Mouse (Mus musculus): ENCODE measurements around the gene St3gal3. TPM values are rescaled to one million over a fixed set of nuclear protein-coding genes. Genes with fewer than 3 reads are reported as not detected.
A peak's percentile ranks its signal among the peaks of the same experiment; 100 is the strongest.

St3gal3 gene
- polyA plus RNA-seq, 1 experiment from 2014 or later, result 12.5 TPM

DNA sequence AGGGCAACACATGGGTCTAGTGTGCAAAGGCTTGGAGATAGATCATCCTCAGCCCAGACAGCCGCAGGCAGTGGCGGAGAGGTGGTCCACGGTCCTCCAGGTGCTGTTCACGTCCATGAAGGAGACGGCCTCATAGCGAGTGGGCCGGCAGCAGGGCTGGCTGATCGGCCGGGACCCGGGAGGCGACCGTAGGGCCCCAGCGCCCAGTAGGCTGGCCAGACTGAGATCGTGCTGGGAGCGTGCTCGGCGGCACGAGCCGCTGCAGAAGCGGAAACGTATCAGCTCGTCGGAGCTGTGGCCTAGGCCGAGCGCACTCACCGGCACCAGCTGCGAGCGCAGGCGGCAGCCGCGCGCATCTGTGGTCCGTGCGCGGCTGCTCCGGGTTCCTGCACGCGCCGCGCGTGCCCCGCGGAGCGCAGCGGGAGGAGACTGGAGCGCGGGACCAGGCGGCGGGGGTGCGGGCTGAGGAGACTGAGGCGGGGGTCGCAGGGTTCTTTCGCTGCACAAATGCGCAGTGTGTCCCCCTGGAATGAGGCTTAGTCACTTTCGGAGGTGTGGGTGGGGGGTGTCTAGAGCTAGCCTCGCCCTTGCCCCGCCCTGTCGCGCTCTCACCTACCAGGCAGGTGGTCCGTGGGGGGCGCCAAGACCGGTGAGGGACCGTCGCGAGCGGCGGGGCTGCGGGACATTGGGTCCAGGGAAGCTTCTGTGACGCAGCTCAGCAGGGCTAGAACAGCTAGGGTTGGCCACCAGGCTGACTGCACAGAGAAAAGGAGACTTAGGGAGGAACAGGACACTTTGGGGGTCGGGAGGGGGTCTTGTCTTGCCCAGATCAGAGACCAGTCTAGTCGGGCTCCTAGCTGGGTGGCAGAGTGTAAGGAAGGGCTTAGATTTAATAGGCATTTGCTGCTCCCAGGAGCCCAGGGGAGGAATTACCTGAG lies 207.9 kb downstream of the St3gal3 start:
- peaks cover 35% of the 10 kb centered on the region for H3K4me1 ChIP-seq (replicated peaks)
- H3K27me3 ChIP-seq, result peaks cover 76% of the 10 kb centered on the region

DNA sequence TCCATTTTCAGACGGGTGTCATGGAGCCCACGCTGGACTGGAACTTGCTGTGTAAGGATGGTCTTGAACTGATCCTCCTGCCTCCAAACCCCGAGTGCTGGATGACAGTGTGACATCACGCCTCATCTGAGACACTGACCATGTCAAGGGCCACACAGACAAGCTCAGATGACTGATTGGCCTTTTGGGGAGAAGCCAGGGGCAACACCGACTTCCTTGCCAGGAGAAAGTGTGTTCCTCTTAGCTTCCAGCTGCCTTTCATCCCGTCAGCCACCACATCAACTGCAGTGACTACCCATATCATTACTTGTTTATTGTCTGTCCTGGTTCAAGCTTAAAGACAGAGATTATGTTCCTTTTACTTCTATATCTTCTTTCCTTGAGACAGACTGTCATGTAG lies 209.8 kb downstream of the St3gal3 start:
- Histone ChIP-seq H3K4me3 (replicated peaks) (no peak overlapping the region), H3K9ac (replicated peaks) (no peak overlapping the region), H3K9me3 (no peaks in the 10 kb centered on the region), H3K4me1 (replicated peaks) (peaks cover 35% of the 10 kb centered on the region), H3K27me3 (peaks cover 68% of the 10 kb centered on the region), H3K27ac (no peak overlapping the region), H3K4me2 (replicated peaks) (no peak overlapping the region), H3K36me3 (no peaks in the 10 kb centered on the region)
- ATAC-seq, result no peak
- 71% methylated on average over 5 of the region's 6 CpGs for WGBS

More for the DNA sequence above, 207.9 kb downstream of the St3gal3 start:
- H3K36me3 ChIP-seq, result no peaks in the 10 kb centered on the region
- H3K9ac ChIP-seq (replicated peaks), result peak overlapping the region; percentile 70
- no peaks in the 10 kb centered on the region for H3K9me3 ChIP-seq
- peak; percentile 82 for ATAC-seq
- H3K4me2 ChIP-seq (replicated peaks), result peak overlapping the region; percentile 88
- no peak overlapping the region for H3K27ac ChIP-seq
- 1% methylated on average over 71 of the region's 71 CpGs for WGBS
- peak overlapping the region; percentile 50 for H3K4me3 ChIP-seq (replicated peaks)

DNA sequence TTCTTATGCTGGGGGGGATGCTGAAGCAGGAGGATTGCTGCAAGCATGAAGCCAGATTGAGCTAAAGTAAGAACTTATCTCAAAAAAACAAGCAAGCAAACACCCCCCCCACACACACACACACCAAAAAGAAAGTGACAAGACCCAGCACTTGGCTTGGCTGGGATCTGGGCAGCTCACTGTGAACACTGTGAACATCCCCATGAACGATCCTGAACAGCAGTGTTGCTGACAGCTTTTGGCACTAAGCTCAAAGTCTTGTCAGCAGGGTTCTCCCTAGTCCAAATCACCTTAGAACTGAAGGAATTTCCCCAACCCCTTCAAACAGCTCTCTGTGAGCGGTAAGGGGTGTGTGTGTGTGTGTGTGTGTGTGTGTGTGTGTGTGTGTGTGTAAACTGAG lies 211.3 kb downstream of the St3gal3 start:
- no peaks in the 10 kb centered on the region for H3K9me3 ChIP-seq
- no peak for ATAC-seq
- H3K27me3 ChIP-seq, result peaks cover 54% of the 10 kb centered on the region
- no peak overlapping the region for H3K4me3 ChIP-seq (replicated peaks)
- peaks cover 20% of the 10 kb centered on the region for H3K4me1 ChIP-seq (replicated peaks)
- H3K27ac ChIP-seq, result no peak overlapping the region
- no peak overlapping the region for H3K4me2 ChIP-seq (replicated peaks)
- no peaks in the 10 kb centered on the region for H3K36me3 ChIP-seq
- no peak overlapping the region for H3K9ac ChIP-seq (replicated peaks)
- WGBS, result 50% methylated on average over 2 of the region's 2 CpGs

DNA sequence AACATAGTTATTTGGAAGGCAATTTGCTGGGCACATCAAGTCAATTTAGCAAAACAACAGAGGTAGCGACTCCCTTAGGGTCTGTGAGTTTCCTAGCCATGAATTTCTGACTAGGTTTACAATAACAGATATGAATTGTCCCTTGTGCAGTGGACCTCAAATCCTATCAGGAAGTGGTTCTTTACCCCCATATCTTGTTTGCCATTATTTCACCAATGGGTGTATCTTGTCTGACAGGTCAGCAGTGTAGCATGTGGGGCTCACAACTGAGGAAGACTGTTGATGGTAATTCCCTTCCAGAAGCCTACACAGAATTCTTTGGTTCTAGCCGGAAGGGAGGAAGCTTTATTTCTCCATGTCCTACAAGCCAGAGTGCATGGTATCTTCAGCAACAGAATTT lies 213.4 kb downstream of the St3gal3 start:
- H3K4me2 ChIP-seq (replicated peaks), result no peak overlapping the region
- H3K4me1 ChIP-seq (replicated peaks), result peaks cover 2% of the 10 kb centered on the region
- no peak for ATAC-seq
- H3K9ac ChIP-seq (replicated peaks), result no peak overlapping the region
- H3K36me3 ChIP-seq, result no peaks in the 10 kb centered on the region
- H3K4me3 ChIP-seq (replicated peaks), result no peak overlapping the region
- H3K27ac ChIP-seq, result no peak overlapping the region
- no peaks in the 10 kb centered on the region for H3K9me3 ChIP-seq
- WGBS, result 93% methylated on average over 2 of the region's 2 CpGs
- H3K27me3 ChIP-seq, result peaks cover 33% of the 10 kb centered on the region

DNA sequence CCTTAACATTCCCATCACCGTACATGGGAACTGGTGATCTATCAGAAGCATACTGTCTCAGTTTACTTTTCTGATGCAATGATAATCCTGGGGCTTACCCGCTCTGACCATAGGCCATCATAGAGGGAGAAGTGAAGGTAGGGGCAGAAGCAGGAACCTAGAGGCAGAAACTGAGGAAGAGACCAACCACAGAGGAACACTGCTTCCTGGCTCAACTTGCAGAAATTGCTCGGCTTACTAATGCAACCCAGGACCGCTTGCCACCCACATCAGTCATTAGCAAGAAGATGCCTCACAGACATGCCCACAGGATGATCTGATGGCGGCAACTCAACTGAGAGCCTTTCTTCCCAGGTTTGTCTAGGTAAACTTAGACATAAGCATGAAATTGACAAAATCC lies 216.0 kb downstream of the St3gal3 start:
- Histone ChIP-seq H3K4me2 (replicated peaks) (no peak overlapping the region), H3K4me1 (replicated peaks) (peaks cover 14% of the 10 kb centered on the region), H3K36me3 (no peaks in the 10 kb centered on the region), H3K27me3 (peaks cover 8% of the 10 kb centered on the region; the same call in 1 of the 2 replicates), H3K27ac (no peak overlapping the region), H3K9me3 (no peaks in the 10 kb centered on the region), H3K4me3 (replicated peaks) (no peak overlapping the region), H3K9ac (replicated peaks) (no peak overlapping the region)
- WGBS, result 95% methylated on average over 5 of the region's 5 CpGs
- ATAC-seq, result no peak

DNA sequence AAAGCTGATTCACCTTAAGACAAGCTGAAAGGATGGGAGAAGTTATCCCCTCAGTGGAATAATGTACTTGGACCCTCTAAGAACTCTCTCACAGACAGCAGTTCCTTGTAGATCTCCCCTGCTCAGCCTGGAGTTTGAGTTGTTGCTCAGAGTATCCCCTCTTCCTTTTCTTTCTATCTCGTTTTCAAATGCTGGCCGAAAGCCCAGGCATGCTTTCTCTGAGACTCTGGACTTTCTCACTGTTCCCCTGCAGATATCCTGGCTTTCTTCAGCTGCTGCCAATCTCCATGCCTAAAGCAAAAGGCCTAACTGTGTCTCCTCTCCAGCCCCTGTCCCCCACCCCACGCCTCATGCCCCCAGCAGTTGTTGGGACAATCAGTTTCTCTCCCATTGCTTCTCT lies 216.5 kb downstream of the St3gal3 start:
- no peak overlapping the region for H3K9ac ChIP-seq (replicated peaks)
- no peaks in the 10 kb centered on the region for H3K9me3 ChIP-seq
- H3K27me3 ChIP-seq, result 0 out of 2 replicates have a peak, but pooled peaks cover 4% of the 10 kb centered on the region
- 77% methylated on average over 3 of the region's 3 CpGs for WGBS
- ATAC-seq, result no peak
- H3K4me3 ChIP-seq (replicated peaks), result no peak overlapping the region
- no peak overlapping the region for H3K4me2 ChIP-seq (replicated peaks)
- no peaks in the 10 kb centered on the region for H3K36me3 ChIP-seq
- H3K4me1 ChIP-seq (replicated peaks), result peaks cover 19% of the 10 kb centered on the region
- H3K27ac ChIP-seq, result no peak overlapping the region

DNA sequence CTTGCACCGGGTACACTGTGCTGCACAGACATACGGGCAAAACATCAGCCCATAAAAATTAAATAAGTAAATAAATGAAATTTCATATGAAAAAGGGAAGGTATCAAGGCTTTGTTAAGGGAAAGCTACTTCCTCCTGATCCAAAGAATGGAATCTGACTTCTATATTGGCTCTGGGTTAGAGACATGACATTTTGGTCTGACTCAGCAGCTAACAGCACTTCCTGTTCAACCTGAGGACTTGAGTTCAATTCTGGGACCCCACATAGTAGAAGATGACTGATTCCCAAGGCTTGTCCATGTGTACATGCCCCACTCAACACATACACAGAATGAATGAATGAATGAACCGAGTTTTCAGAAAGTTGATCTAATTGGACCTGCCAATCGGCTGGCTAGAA lies 216.9 kb downstream of the St3gal3 start:
- H3K4me2 ChIP-seq (replicated peaks), result no peak overlapping the region
- no peaks in the 10 kb centered on the region for H3K36me3 ChIP-seq
- H3K4me3 ChIP-seq (replicated peaks), result no peak overlapping the region
- 0 out of 2 replicates have a peak, but pooled peaks cover 4% of the 10 kb centered on the region for H3K27me3 ChIP-seq
- no peak for ATAC-seq
- H3K9me3 ChIP-seq, result no peaks in the 10 kb centered on the region
- H3K9ac ChIP-seq (replicated peaks), result no peak overlapping the region
- peaks cover 23% of the 10 kb centered on the region for H3K4me1 ChIP-seq (replicated peaks)
- 95% methylated on average over 4 of the region's 4 CpGs for WGBS
- no peak overlapping the region for H3K27ac ChIP-seq

DNA sequence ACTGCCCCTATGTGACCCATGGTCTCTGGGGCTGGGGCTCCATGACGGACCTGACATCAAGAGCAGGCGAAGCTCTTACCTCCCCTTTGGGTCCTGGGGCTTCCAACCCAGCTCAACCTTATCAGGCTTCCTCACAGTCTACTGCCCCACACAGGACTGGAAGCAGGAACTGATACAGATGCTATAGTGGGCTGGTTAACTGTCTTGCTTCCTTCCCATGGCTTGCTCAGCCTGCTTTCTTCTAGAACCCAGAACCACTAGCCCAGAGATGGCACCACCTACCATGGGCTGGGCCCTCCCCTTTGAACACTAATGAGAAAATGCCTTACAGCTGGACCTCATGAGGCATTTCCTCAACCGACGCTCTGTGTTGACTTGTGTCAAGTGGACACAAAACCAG lies 217.3 kb downstream of the St3gal3 start:
- Histone ChIP-seq H3K4me3 (replicated peaks) (no peak overlapping the region), H3K27me3 (0 out of 2 replicates have a peak, but pooled peaks cover 4% of the 10 kb centered on the region), H3K9ac (replicated peaks) (no peak overlapping the region), H3K36me3 (peaks cover 2% of the 10 kb centered on the region), H3K4me1 (replicated peaks) (peaks cover 28% of the 10 kb centered on the region), H3K9me3 (no peaks in the 10 kb centered on the region), H3K27ac (no peak overlapping the region), H3K4me2 (replicated peaks) (no peak overlapping the region)
- 88% methylated on average over 4 of the region's 4 CpGs for WGBS
- ATAC-seq, result no peak

DNA sequence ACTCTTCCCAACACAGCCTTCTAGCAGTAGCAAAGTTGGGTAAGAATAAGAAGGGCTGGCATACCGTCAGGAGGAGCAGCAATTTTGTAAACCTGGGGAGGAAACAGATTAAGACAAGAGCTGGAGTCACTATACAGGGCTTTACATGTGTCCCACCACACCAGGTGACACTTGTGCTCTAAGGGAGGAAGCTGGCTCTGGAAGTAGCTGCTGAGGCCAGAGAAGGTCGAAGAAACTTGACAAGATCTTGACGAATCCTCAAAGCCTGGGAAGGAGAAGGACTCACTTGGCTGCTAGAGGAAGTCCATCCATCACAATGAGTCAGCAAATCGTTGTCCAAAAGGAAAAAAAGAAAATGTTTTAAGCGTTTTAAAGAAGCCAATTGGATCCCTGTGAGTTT lies 218.3 kb downstream of the St3gal3 start:
- H3K27me3 ChIP-seq, result no peaks in the 10 kb centered on the region
- ATAC-seq, result no peak

DNA sequence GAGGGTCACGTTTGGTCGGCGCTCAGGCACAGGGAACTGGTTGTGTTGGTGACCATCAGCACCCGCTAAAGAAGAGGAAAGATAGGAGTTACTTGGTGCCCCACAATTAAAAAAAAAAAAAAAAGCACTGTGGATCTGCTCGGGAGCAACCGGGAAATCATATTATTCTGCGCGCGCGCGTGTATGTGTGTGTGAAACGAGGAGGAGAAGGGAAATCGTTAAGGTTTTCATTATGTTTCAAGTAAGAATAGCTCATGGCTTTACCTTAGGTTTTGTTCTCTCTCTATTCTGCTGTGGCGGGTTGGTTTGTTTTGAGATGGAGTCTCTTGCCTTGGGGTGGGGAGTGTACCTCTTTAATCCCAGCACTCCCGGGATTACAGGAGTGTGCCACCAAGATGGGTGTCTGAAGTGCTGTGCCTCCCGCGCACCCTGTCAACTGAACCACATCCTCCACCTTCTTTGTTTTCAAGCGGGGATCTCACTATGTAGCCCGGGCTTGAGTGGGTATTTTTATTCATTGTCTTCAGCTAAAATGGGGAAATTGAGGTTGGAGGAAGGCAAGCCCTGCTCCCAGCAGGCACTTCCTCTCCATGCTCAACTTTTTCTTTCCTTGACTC lies 219.1 kb downstream of the St3gal3 start:
- peak overlapping the region; percentile 92 for H3K9ac ChIP-seq (replicated peaks)
- H3K4me2 ChIP-seq (replicated peaks), result peak overlapping the region; percentile 100
- peak overlapping the region; percentile 93 for H3K4me3 ChIP-seq (replicated peaks)
- peaks cover 20% of the 10 kb centered on the region for H3K36me3 ChIP-seq
- ATAC-seq, result no peak
- H3K9me3 ChIP-seq, result no peaks in the 10 kb centered on the region
- peaks cover 46% of the 10 kb centered on the region for H3K4me1 ChIP-seq (replicated peaks)
- WGBS, result 7% methylated on average over 19 of the region's 19 CpGs
- H3K27ac ChIP-seq, result peak overlapping the region; percentile 59; the same call in 1 of the 2 replicates
- no peaks in the 10 kb centered on the region for H3K27me3 ChIP-seq

More for the DNA sequence above, 218.3 kb downstream of the St3gal3 start:
- Histone ChIP-seq H3K4me2 (replicated peaks) (peak overlapping the region; percentile 100), H3K9ac (replicated peaks) (no peak overlapping the region), H3K4me3 (replicated peaks) (no peak overlapping the region), H3K36me3 (peaks cover 12% of the 10 kb centered on the region), H3K4me1 (replicated peaks) (peaks cover 38% of the 10 kb centered on the region), H3K27ac (no peak overlapping the region), H3K9me3 (no peaks in the 10 kb centered on the region)
- 91% methylated on average over 5 of the region's 5 CpGs for WGBS

DNA sequence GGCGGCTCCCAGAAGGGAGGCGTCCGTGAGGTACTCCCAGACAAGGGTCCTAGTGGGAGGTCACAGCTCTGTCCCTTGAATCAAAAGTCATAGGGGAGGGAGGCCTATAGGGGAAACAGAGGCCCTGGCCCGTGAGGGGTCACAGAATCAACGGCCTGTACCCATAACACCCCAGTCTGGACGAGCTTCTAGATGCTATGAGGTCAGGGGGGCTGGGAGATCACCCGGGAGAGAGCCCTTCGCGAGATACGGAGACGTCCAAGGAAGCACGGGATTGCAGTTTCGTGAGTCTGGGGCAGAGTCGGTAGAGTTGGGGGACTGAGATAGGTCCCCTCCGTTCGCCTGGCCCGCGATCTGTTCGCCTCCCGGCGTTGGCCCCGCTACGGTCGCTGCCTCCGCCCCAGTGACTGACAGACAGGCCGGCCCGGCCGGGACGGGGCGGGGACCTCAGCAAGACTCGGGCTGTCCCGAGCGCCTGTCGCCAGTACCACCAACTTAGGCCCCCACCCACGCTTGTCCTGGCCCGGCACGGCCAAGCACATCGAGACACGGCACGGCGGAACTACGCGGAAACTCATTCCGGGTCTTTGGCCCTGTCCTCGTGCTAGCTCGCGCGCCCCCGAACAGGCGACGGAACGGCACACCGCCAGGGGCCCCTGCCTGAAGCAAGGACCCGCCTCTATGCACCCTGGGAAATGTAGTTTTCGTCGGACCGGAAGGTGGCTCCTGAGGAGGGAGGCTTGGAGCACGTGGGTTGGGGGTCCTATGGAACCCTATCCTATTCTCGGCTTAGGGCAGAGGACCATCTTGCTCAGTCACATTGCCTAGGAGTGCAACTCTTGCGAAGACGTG lies 219.9 kb downstream of the St3gal3 start, which contains the start of gene Ipo13:
Gene Ipo13, minus strand, starts transcription at position 409 of the 852 bp plus-strand sequence.
- ATAC-seq, result peak; percentile 96
- Histone ChIP-seq H3K4me2 (replicated peaks) (peak within 1 kb of the TSS; percentile 100), H3K27me3 (no peaks in the 10 kb centered on the region), H3K36me3 (peaks cover 21% of the 10 kb centered on the region), H3K27ac (peak within 1 kb of the TSS; percentile 74), H3K4me3 (replicated peaks) (peak within 1 kb of the TSS; percentile 93), H3K9me3 (no peaks in the 10 kb centered on the region), H3K4me1 (replicated peaks) (peaks cover 53% of the 10 kb centered on the region), H3K9ac (replicated peaks) (peak within 1 kb of the TSS; percentile 92)
- WGBS, result under 1% methylated on average over 61 of the region's 61 CpGs
